Mouse (Mus musculus): ENCODE measurements around the gene Lims1. TPM values are rescaled to one million over a fixed set of nuclear protein-coding genes. Genes with fewer than 3 reads are reported as not detected.
"Not testable (repeated sequence)": the region's sequence is repeated elsewhere in the genome, so short reads cannot be mapped to it uniquely, and the experiment has no call there.

The Lims1 gene
- polyA plus RNA-seq, 1 experiment from 2014 or later = 78.0 TPM

GRCm38 (mm10) chr10:58327836-58328235 lies 4.6 kb downstream of the Lims1 start:
- 95% methylated on average over 6 of the region's 6 CpGs for WGBS
- ATAC-seq (ENCODE audit: low FRiP score, low read depth); H3K4me3 ChIP-seq: not testable (repeated sequence)

GRCm38 (mm10) chr10:58328517-58329108 lies 5.3 kb downstream of the Lims1 start:
- Histone ChIP-seq H3K4me1 (peaks cover 15% of the 10 kb centered on the region), H3K4me2 (replicated peaks) (no peak overlapping the region), H3K27me3 (replicated peaks) (no peaks in the 10 kb centered on the region), H3K9ac (no peak overlapping the region), H3K36me3 (no peaks in the 10 kb centered on the region), H3K9me3 (no peaks in the 10 kb centered on the region), H3K4me3 (no peak overlapping the region), H3K27ac (no peak overlapping the region)
- WGBS = 96% methylated on average over 8 of the region's 8 CpGs
- no peak for ATAC-seq (ENCODE audit: low FRiP score, low read depth)

More at GRCm38 (mm10) chr10:58327836-58328235, 4.6 kb downstream of the Lims1 start:
- not testable (repeated sequence) for H3K36me3 ChIP-seq; H3K9ac ChIP-seq; H3K27ac ChIP-seq; H3K4me2 ChIP-seq (replicated peaks); H3K27me3 ChIP-seq (replicated peaks); H3K9me3 ChIP-seq
- H3K4me1 ChIP-seq = peaks cover 15% of the 10 kb centered on the region

- Histone ChIP-seq H3K4me1 (0 out of 2 replicates have a peak, but pooled peaks cover 7% of the 10 kb centered on the region), H3K9me3 (no peaks in the 10 kb centered on the region), H3K27ac (no peak overlapping the region), H3K27me3 (replicated peaks) (no peaks in the 10 kb centered on the region), H3K4me3 (no peak overlapping the region), H3K4me2 (replicated peaks) (no peak overlapping the region), H3K36me3 (no peaks in the 10 kb centered on the region), H3K9ac (no peak overlapping the region)
- ATAC-seq (ENCODE audit: low FRiP score, low read depth) = no peak
These were observed 7.4 kb downstream of the Lims1 start for GRCm38 (mm10) chr10:58330635-58331034.

GRCm38 (mm10) chr10:58331741-58332140 lies 8.5 kb downstream of the Lims1 start:
- Histone ChIP-seq H3K36me3 (no peaks in the 10 kb centered on the region), H3K27me3 (replicated peaks) (no peaks in the 10 kb centered on the region), H3K27ac (no peak overlapping the region), H3K9ac (no peak overlapping the region), H3K4me1 (no peaks in the 10 kb centered on the region), H3K4me3 (no peak overlapping the region), H3K4me2 (replicated peaks) (no peak overlapping the region), H3K9me3 (no peaks in the 10 kb centered on the region)
- no peak for ATAC-seq (ENCODE audit: low FRiP score, low read depth)

GRCm38 (mm10) chr10:58333414-58333813 lies 10.1 kb downstream of the Lims1 start:
- no peaks in the 10 kb centered on the region for H3K9me3 ChIP-seq
- no peak overlapping the region for H3K9ac ChIP-seq
- no peaks in the 10 kb centered on the region for H3K36me3 ChIP-seq
- no peak for ATAC-seq (ENCODE audit: low FRiP score, low read depth)
- H3K4me3 ChIP-seq = no peak overlapping the region
- no peak overlapping the region for H3K4me2 ChIP-seq (replicated peaks)
- WGBS = 91% methylated on average over 5 of the region's 5 CpGs
- no peak overlapping the region for H3K27ac ChIP-seq
- 0 out of 2 replicates have a peak, but pooled peaks cover 9% of the 10 kb centered on the region for H3K4me1 ChIP-seq
- H3K27me3 ChIP-seq (replicated peaks) = no peaks in the 10 kb centered on the region

- WGBS = 89% methylated on average over 1 of the region's 1 CpGs
These were observed 12.9 kb downstream of the Lims1 start for GRCm38 (mm10) chr10:58336156-58336555.

GRCm38 (mm10) chr10:58337091-58337490 lies 13.8 kb downstream of the Lims1 start:
- not testable (repeated sequence) for H3K9ac ChIP-seq; H3K27me3 ChIP-seq (replicated peaks); H3K36me3 ChIP-seq; H3K9me3 ChIP-seq; H3K4me2 ChIP-seq (replicated peaks); H3K27ac ChIP-seq; H3K4me3 ChIP-seq; H3K4me1 ChIP-seq; ATAC-seq (ENCODE audit: low FRiP score, low read depth)
- WGBS = 91% methylated on average over 4 of the region's 4 CpGs

More at GRCm38 (mm10) chr10:58336156-58336555, 12.9 kb downstream of the Lims1 start:
- H3K9me3 ChIP-seq = no peaks in the 10 kb centered on the region
- no peaks in the 10 kb centered on the region for H3K27me3 ChIP-seq (replicated peaks)
- no peak overlapping the region for H3K4me2 ChIP-seq (replicated peaks)
- no peak for ATAC-seq (ENCODE audit: low FRiP score, low read depth)
- 0 out of 2 replicates have a peak, but pooled peaks cover 9% of the 10 kb centered on the region for H3K4me1 ChIP-seq
- no peaks in the 10 kb centered on the region for H3K36me3 ChIP-seq
- no peak overlapping the region for H3K27ac ChIP-seq
- H3K9ac ChIP-seq = no peak overlapping the region
- H3K4me3 ChIP-seq = no peak overlapping the region

- Histone ChIP-seq H3K4me2 (replicated peaks) (no peak overlapping the region), H3K4me1 (0 out of 2 replicates have a peak, but pooled peaks cover 9% of the 10 kb centered on the region), H3K9ac (no peak overlapping the region), H3K9me3 (0 out of 2 replicates have a peak, but pooled peaks cover 6% of the 10 kb centered on the region), H3K4me3 (no peak overlapping the region), H3K27me3 (replicated peaks) (no peaks in the 10 kb centered on the region), H3K36me3 (no peaks in the 10 kb centered on the region), H3K27ac (no peak overlapping the region)
- ATAC-seq (ENCODE audit: low FRiP score, low read depth) = no peak
- whole genome bisulfite sequencing = 70% methylated on average over 1 of the region's 1 CpGs
These were observed 15.3 kb downstream of the Lims1 start for GRCm38 (mm10) chr10:58338590-58338989.

GRCm38 (mm10) chr10:58341685-58342084 lies 18.4 kb downstream of the Lims1 start:
- no peak overlapping the region for H3K4me3 ChIP-seq
- H3K4me1 ChIP-seq = 0 out of 2 replicates have a peak, but pooled peaks cover 9% of the 10 kb centered on the region
- no peak overlapping the region for H3K4me2 ChIP-seq (replicated peaks)
- no peak overlapping the region for H3K9ac ChIP-seq
- ATAC-seq (ENCODE audit: low FRiP score, low read depth) = no peak
- WGBS = 74% methylated on average over 2 of the region's 2 CpGs
- no peak overlapping the region for H3K27ac ChIP-seq
- H3K36me3 ChIP-seq = no peaks in the 10 kb centered on the region
- H3K9me3 ChIP-seq = 0 out of 2 replicates have a peak, but pooled peaks cover 6% of the 10 kb centered on the region
- no peaks in the 10 kb centered on the region for H3K27me3 ChIP-seq (replicated peaks)

- no peak for ATAC-seq (ENCODE audit: low FRiP score, low read depth)
- Histone ChIP-seq H3K9me3 (0 out of 2 replicates have a peak, but pooled peaks cover 6% of the 10 kb centered on the region), H3K4me3 (no peak overlapping the region), H3K9ac (no peak overlapping the region), H3K27ac (no peak overlapping the region), H3K4me2 (replicated peaks) (no peak overlapping the region), H3K4me1 (0 out of 2 replicates have a peak, but pooled peaks cover 9% of the 10 kb centered on the region), H3K27me3 (replicated peaks) (no peaks in the 10 kb centered on the region), H3K36me3 (no peaks in the 10 kb centered on the region)
- WGBS = 93% methylated on average over 2 of the region's 2 CpGs
These were observed 18.9 kb downstream of the Lims1 start for GRCm38 (mm10) chr10:58342199-58342598.

GRCm38 (mm10) chr10:58343552-58343951 lies 20.3 kb downstream of the Lims1 start:
- H3K27me3 ChIP-seq (replicated peaks) = no peaks in the 10 kb centered on the region
- no peak overlapping the region for H3K27ac ChIP-seq
- WGBS = 95% methylated on average over 3 of the region's 3 CpGs
- H3K9me3 ChIP-seq = 0 out of 2 replicates have a peak, but pooled peaks cover 6% of the 10 kb centered on the region
- no peak overlapping the region for H3K4me2 ChIP-seq (replicated peaks)
- no peak overlapping the region for H3K9ac ChIP-seq
- H3K4me3 ChIP-seq = no peak overlapping the region
- no peaks in the 10 kb centered on the region for H3K36me3 ChIP-seq
- ATAC-seq (ENCODE audit: low FRiP score, low read depth) = no peak
- no peaks in the 10 kb centered on the region for H3K4me1 ChIP-seq

GRCm38 (mm10) chr10:58350600-58350999 lies 27.3 kb downstream of the Lims1 start:
- no peak for ATAC-seq (ENCODE audit: low FRiP score, low read depth)
- no peak overlapping the region for H3K4me3 ChIP-seq
- no peak overlapping the region for H3K9ac ChIP-seq
- no peaks in the 10 kb centered on the region for H3K27me3 ChIP-seq (replicated peaks)
- no peaks in the 10 kb centered on the region for H3K36me3 ChIP-seq
- no peak overlapping the region for H3K4me2 ChIP-seq (replicated peaks)
- WGBS = 96% methylated on average over 3 of the region's 3 CpGs
- no peaks in the 10 kb centered on the region for H3K9me3 ChIP-seq
- no peak overlapping the region for H3K27ac ChIP-seq
- H3K4me1 ChIP-seq = no peaks in the 10 kb centered on the region

GRCm38 (mm10) chr10:58351670-58352069 lies 28.4 kb downstream of the Lims1 start:
- Histone ChIP-seq H3K4me3 (no peak overlapping the region), H3K9ac (no peak overlapping the region), H3K27ac (no peak overlapping the region), H3K4me2 (replicated peaks) (no peak overlapping the region), H3K4me1 (no peaks in the 10 kb centered on the region), H3K27me3 (replicated peaks) (no peaks in the 10 kb centered on the region), H3K9me3 (no peaks in the 10 kb centered on the region), H3K36me3 (no peaks in the 10 kb centered on the region)
- WGBS = 92% methylated on average over 2 of the region's 2 CpGs
- ATAC-seq (ENCODE audit: low FRiP score, low read depth) = no peak

Data from neural tube, embryonic 12.5 days (tissue).